Mouse (Mus musculus): ENCODE results near the gene Gm5617. TPM values are rescaled to one million over a fixed set of nuclear protein-coding genes. Genes with fewer than 3 reads are reported as not detected.
"Not testable (repeated sequence)": the region's sequence is repeated elsewhere in the genome, so short reads cannot be mapped to it uniquely, and the experiment has no call there.

Gm5617 gene
- polyA plus RNA-seq, 1 experiment from 2014 or later = 31.8 TPM

DNA sequence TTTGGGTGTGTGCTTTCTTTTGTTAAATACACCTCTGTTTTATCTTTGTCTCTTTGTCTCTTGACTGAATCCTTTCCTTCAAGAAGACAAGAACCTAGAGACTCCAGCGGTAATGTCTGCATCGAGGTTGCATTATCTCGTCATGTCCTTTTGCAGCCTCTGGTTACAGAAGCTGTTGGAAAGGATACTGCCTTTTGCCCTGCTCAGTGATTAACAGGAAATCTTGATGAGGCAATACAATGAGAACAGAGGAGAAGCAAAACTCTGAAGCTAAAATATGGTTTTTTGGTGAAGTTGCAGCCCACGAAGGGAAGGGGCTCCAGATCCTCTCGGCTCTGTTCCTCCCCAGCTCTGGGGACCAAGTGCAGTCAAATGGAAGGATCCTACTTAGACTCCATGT, 14.9 kb downstream of the Gm5617 start:
- WGBS = 88% methylated on average over 5 of the region's 5 CpGs
- DNase-seq (ENCODE audit: low spot score) = no peak
- no peaks in the 10 kb centered on the region for H3K36me3 ChIP-seq (ENCODE audit: control insufficient read depth, insufficient read depth, low read length)
- no peak overlapping the region for H3K9ac ChIP-seq (ENCODE audit: low read length)
- no peak overlapping the region for H3K4me3 ChIP-seq (ENCODE audit: low read depth, low read length)
- no peaks in the 10 kb centered on the region for H3K9me3 ChIP-seq (ENCODE audit: control insufficient read depth, low read length)
- no peaks in the 10 kb centered on the region for H3K4me1 ChIP-seq (ENCODE audit: control insufficient read depth, insufficient read depth, low read length)
- ATAC-seq (ENCODE audit: insufficient number of reproducible peaks, low FRiP score, low TSS enrichment, low read depth) = no peak
- H3K27me3 ChIP-seq (ENCODE audit: control insufficient read depth, insufficient read depth, low read length) = no peaks in the 10 kb centered on the region
- H3K27ac ChIP-seq (replicated peaks; ENCODE audit: low read depth, low read length) = no peak overlapping the region
- H3K4me2 ChIP-seq (ENCODE audit: low read depth, severe bottlenecking) = no peak overlapping the region

DNA sequence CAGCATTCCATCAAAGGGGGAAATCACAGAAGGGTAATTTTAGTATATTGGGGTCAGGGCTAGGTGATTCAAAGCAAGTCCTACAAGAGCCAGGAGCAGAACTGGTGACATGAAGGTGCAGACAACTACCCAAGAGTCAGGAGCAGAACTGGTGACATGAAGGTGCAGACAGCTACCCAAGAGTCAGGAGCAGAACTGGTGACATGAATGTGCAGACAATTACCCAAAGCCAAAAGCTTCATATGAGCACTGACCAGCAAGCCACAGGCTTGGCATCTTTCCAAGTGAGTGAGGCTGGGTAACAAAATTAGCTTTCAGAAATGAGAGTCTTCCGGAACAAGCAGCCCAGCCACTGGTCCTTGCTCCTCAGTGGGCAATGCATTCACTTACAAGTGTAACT, 20.1 kb downstream of the Gm5617 start:
- no peak for DNase-seq (ENCODE audit: low spot score)
- ATAC-seq (ENCODE audit: insufficient number of reproducible peaks, low FRiP score, low TSS enrichment, low read depth) = no peak
- Histone ChIP-seq H3K36me3 (ENCODE audit: control insufficient read depth, insufficient read depth, low read length) (no peaks in the 10 kb centered on the region), H3K4me3 (ENCODE audit: low read depth, low read length) (no peak overlapping the region), H3K9me3 (ENCODE audit: control insufficient read depth, low read length) (no peaks in the 10 kb centered on the region), H3K27ac (replicated peaks; ENCODE audit: low read depth, low read length) (no peak overlapping the region), H3K9ac (ENCODE audit: low read length) (no peak overlapping the region), H3K27me3 (ENCODE audit: control insufficient read depth, insufficient read depth, low read length) (no peaks in the 10 kb centered on the region), H3K4me1 (ENCODE audit: control insufficient read depth, insufficient read depth, low read length) (0 out of 2 replicates have a peak, but pooled peaks cover 3% of the 10 kb centered on the region), H3K4me2 (ENCODE audit: low read depth, severe bottlenecking) (no peak overlapping the region)
- WGBS = 71% methylated on average over 1 of the region's 1 CpGs

DNA sequence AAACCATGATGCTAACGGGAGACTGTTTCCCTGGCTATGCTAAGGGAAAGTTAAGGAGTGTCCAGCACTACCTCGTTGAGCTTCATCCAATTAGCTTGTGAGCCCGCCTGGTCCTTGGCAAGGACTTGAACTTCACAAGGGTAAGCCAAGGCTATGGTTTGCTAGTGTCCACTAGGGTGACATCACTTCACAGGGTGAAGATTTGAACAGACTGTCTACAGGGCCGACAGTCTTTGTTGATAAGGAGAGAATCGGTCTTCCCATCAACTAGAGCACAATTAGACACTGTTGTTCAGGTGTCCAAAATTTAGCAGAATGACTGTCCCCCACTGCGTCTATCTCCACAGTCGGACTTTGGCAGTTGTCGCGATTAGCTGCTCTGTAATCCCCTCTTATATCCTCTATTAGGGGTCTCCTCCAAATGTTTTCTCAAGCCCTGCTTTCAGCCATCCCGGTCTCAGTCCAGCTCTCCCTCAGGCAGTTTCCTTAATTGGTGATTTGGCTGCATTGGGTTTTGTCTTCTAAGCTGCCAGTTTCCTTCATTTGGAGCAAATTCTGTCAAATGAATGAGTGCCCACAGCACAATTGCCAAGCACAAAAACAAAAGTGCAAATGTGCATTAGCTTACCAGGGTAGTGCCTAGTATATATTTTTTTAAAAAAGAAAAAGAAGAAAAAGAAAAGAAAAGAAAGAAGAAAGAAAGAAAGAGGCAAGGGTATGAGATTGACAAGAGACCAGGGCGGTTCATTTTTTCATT, 21.6 kb downstream of the Gm5617 start:
- Histone ChIP-seq H3K27ac (replicated peaks; ENCODE audit: low read depth, low read length) (no peak overlapping the region), H3K9ac (ENCODE audit: low read length) (no peak overlapping the region), H3K4me1 (ENCODE audit: control insufficient read depth, insufficient read depth, low read length) (0 out of 2 replicates have a peak, but pooled peaks cover 3% of the 10 kb centered on the region), H3K9me3 (ENCODE audit: control insufficient read depth, low read length) (no peaks in the 10 kb centered on the region), H3K36me3 (ENCODE audit: control insufficient read depth, insufficient read depth, low read length) (no peaks in the 10 kb centered on the region), H3K4me3 (ENCODE audit: low read depth, low read length) (no peak overlapping the region), H3K4me2 (ENCODE audit: low read depth, severe bottlenecking) (no peak overlapping the region), H3K27me3 (ENCODE audit: control insufficient read depth, insufficient read depth, low read length) (no peaks in the 10 kb centered on the region)
- 67% methylated on average over 11 of the region's 11 CpGs for WGBS
- DNase-seq (ENCODE audit: low spot score) (no peak), ATAC-seq (ENCODE audit: insufficient number of reproducible peaks, low FRiP score, low TSS enrichment, low read depth) (no peak)

DNA sequence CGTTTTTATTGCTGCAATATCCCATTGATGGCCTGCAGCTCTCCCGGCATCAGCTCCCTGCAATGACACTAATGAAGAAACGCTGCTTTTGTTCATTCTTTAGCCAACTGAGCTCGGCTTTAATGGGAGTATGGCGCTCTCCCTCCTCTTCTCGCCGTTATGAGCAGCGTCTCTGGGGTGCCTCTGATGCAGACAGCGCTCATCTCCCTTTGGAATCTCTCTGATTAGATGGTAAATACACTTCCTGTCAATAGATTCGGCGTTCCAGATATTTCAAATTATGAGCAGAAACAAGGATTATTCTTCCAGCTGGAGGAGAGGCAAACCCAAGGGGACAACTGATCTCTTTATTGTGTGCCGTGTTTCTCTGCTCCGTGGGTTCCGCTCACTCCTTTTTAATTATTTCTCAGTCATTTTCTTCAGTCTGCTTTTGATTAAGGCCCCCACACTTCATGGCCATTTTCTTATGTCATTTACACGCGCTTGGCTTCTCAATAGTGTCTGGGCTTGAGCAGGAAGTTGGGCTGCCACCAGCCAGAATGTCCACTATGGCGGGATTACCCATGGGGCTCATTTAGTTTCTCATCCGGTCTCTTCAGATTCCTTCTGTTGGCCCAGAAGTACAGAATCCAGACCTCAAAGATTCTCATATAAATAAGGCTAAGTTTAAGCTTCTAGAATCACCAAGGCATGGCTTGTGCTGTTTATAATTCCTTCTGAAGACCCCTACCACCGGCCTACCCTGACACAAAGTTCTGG, 22.3 kb downstream of the Gm5617 start:
- H3K27ac ChIP-seq (replicated peaks; ENCODE audit: low read depth, low read length) = no peak overlapping the region
- no peak overlapping the region for H3K4me3 ChIP-seq (ENCODE audit: low read depth, low read length)
- no peaks in the 10 kb centered on the region for H3K36me3 ChIP-seq (ENCODE audit: control insufficient read depth, insufficient read depth, low read length)
- 52% methylated on average over 19 of the region's 19 CpGs for WGBS
- no peaks in the 10 kb centered on the region for H3K27me3 ChIP-seq (ENCODE audit: control insufficient read depth, insufficient read depth, low read length)
- H3K9me3 ChIP-seq (ENCODE audit: control insufficient read depth, low read length) = no peaks in the 10 kb centered on the region
- ATAC-seq (ENCODE audit: insufficient number of reproducible peaks, low FRiP score, low TSS enrichment, low read depth) (no peak), DNase-seq (ENCODE audit: low spot score) (no peak)
- H3K4me2 ChIP-seq (ENCODE audit: low read depth, severe bottlenecking) = no peak overlapping the region
- no peak overlapping the region for H3K9ac ChIP-seq (ENCODE audit: low read length)
- H3K4me1 ChIP-seq (ENCODE audit: control insufficient read depth, insufficient read depth, low read length) = 0 out of 2 replicates have a peak, but pooled peaks cover 3% of the 10 kb centered on the region

DNA sequence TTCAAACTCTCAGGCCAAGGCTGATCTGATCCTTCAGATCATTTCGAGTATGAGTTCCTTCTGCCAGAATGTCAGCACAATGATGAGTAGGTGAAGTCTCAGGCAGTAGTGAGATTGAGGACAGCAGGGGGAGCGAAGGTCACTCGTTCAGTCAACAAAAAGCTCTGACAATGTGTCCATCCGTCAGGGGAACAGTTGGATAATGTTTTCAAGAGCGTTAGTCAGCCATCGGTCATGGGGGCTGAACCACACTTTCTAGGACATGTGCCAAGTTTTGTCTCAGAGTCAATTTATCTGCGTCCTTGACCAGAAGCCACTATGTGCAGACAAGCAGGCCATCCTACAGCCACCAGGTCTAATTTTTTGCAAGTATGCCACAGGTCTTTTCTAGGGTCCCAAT, 25.2 kb downstream of the Gm5617 start:
- H3K36me3 ChIP-seq (ENCODE audit: control insufficient read depth, insufficient read depth, low read length); ATAC-seq (ENCODE audit: insufficient number of reproducible peaks, low FRiP score, low TSS enrichment, low read depth); H3K4me1 ChIP-seq (ENCODE audit: control insufficient read depth, insufficient read depth, low read length); H3K27ac ChIP-seq (replicated peaks; ENCODE audit: low read depth, low read length); H3K27me3 ChIP-seq (ENCODE audit: control insufficient read depth, insufficient read depth, low read length); H3K4me3 ChIP-seq (ENCODE audit: low read depth, low read length); H3K4me2 ChIP-seq (ENCODE audit: low read depth, severe bottlenecking); H3K9me3 ChIP-seq (ENCODE audit: control insufficient read depth, low read length); DNase-seq (ENCODE audit: low spot score); H3K9ac ChIP-seq (ENCODE audit: low read length): not testable (repeated sequence)
- WGBS = no CpG with 5 or more reads among the region's 7 CpGs

DNA sequence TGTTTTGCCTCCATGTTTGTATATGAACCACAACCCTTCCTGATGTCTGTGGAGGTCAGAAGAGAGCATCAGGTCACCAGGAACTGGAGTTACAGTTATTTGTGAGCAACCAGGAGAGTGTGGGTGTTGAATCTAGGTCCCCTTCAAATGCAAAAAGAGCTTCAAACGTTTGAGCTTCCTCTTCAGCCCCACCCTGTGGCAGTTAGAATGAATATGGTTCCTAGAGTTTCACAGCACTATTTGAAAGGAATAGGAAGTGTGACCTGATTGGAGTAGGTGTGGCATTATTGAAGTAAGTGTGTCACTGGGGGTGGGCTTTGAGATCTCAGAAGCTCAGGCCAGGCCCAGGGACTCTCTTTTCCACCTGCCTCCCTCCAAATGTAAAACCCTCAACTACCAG, 30.3 kb downstream of the Gm5617 start:
- Histone ChIP-seq H3K9ac (ENCODE audit: low read length) (no peak overlapping the region), H3K27ac (replicated peaks; ENCODE audit: low read depth, low read length) (no peak overlapping the region), H3K4me3 (ENCODE audit: low read depth, low read length) (no peak overlapping the region), H3K27me3 (ENCODE audit: control insufficient read depth, insufficient read depth, low read length) (no peaks in the 10 kb centered on the region), H3K9me3 (ENCODE audit: control insufficient read depth, low read length) (no peaks in the 10 kb centered on the region), H3K4me2 (ENCODE audit: low read depth, severe bottlenecking) (no peak overlapping the region), H3K4me1 (ENCODE audit: control insufficient read depth, insufficient read depth, low read length) (no peaks in the 10 kb centered on the region), H3K36me3 (ENCODE audit: control insufficient read depth, insufficient read depth, low read length) (no peaks in the 10 kb centered on the region)
- ATAC-seq (ENCODE audit: insufficient number of reproducible peaks, low FRiP score, low TSS enrichment, low read depth) (no peak), DNase-seq (ENCODE audit: low spot score) (no peak)
- 6% methylated on average over 1 of the region's 1 CpGs for WGBS

DNA sequence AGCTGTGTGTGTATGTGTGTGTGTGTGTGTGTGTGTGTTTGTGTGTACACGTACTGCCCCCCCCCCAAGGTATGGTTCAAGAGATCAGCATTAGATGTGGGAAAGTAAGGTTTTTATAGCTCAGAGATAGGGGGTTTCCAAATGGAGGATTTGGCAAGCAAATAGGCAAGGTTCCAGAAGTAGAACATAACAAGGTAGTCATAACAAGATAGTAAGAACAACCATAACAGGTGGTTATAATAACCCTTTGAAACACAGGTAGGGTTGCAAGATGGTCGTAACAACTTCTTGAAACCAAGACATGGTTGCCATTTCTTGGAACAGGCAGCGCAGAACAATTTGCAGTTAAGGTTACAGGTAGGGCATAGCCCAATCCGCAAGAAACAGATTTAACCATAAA, 31.3 kb downstream of the Gm5617 start:
- no peak for ATAC-seq (ENCODE audit: insufficient number of reproducible peaks, low FRiP score, low TSS enrichment, low read depth)
- H3K9me3 ChIP-seq (ENCODE audit: control insufficient read depth, low read length) = no peaks in the 10 kb centered on the region

DNA sequence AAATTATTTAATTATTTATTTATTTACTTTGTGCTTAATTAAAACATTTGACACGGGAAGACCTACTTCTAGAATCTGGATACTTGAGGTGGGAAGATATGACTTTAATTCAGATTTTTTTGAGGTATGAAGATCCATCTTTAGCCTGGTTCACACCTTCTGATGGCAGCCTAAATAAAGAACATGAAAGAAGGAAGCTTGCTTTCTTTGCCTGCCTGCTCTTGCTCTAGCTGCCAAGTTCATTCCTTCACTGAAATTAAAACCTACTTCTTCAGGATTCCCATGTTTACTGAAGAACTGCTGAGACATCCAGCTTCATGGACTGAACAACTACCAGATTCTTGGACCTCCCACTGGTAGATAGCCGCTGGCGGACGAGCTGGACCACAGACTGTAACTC, 36.1 kb downstream of the Gm5617 start:
- no peaks in the 10 kb centered on the region for H3K4me1 ChIP-seq (ENCODE audit: control insufficient read depth, insufficient read depth, low read length)
- H3K27ac ChIP-seq (replicated peaks; ENCODE audit: low read depth, low read length) = no peak overlapping the region
- no peak overlapping the region for H3K4me3 ChIP-seq (ENCODE audit: low read depth, low read length)
- no peaks in the 10 kb centered on the region for H3K9me3 ChIP-seq (ENCODE audit: control insufficient read depth, low read length)
- DNase-seq (ENCODE audit: low spot score) (no peak), ATAC-seq (ENCODE audit: insufficient number of reproducible peaks, low FRiP score, low TSS enrichment, low read depth) (no peak)
- WGBS = 85% methylated on average over 4 of the region's 4 CpGs
- no peaks in the 10 kb centered on the region for H3K36me3 ChIP-seq (ENCODE audit: control insufficient read depth, insufficient read depth, low read length)
- H3K9ac ChIP-seq (ENCODE audit: low read length) = no peak overlapping the region
- no peak overlapping the region for H3K4me2 ChIP-seq (ENCODE audit: low read depth, severe bottlenecking)
- H3K27me3 ChIP-seq (ENCODE audit: control insufficient read depth, insufficient read depth, low read length) = no peaks in the 10 kb centered on the region

More for the DNA sequence above, 31.3 kb downstream of the Gm5617 start:
- no peak overlapping the region for H3K4me2 ChIP-seq (ENCODE audit: low read depth, severe bottlenecking)
- 90% methylated on average over 4 of the region's 4 CpGs for WGBS
- H3K4me1 ChIP-seq (ENCODE audit: control insufficient read depth, insufficient read depth, low read length) = no peaks in the 10 kb centered on the region
- H3K9ac ChIP-seq (ENCODE audit: low read length) = no peak overlapping the region
- H3K27me3 ChIP-seq (ENCODE audit: control insufficient read depth, insufficient read depth, low read length) = no peaks in the 10 kb centered on the region
- H3K36me3 ChIP-seq (ENCODE audit: control insufficient read depth, insufficient read depth, low read length) = no peaks in the 10 kb centered on the region
- no peak for DNase-seq (ENCODE audit: low spot score)
- H3K4me3 ChIP-seq (ENCODE audit: low read depth, low read length) = no peak overlapping the region
- no peak overlapping the region for H3K27ac ChIP-seq (replicated peaks; ENCODE audit: low read depth, low read length)

Data from limb, embryonic 11.5 days (tissue).